Mouse (Mus musculus) thymus, postnatal 25 days (tissue): ENCODE measurements around the gene Scgb1a1.
"Not testable (repeated sequence)": the region's sequence is repeated elsewhere in the genome, so short reads cannot be mapped to it uniquely, and the experiment has no call there.

Source experiments
- DNase-seq: peaks from one replicate; pipeline ENCODE4 v3.0.0; 2022

The Scgb1a1 gene

GRCm38 (mm10) chr19:9087821-9088220 lies at the start of gene Scgb1a1:
TSS of gene Scgb1a1 (minus strand) at chr19:9087958.
- no peak for DNase-seq

GRCm38 (mm10) chr19:9137159-9137558 lies 49.4 kb upstream of the Scgb1a1 start:
- no peak for DNase-seq

GRCm38 (mm10) chr19:9135512-9136331 lies 48.0 kb upstream of the Scgb1a1 start, which contains the start of gene Asrgl1:
TSS of gene Asrgl1 (minus strand) at chr19:9135636.
- DNase-seq = peak; percentile 94

GRCm38 (mm10) chr19:9134746-9135511 lies 47.2 kb upstream of the Scgb1a1 start:
- peak; percentile 48 for DNase-seq

GRCm38 (mm10) chr19:9129996-9130395 lies 42.2 kb upstream of the Scgb1a1 start:
- DNase-seq = no peak

GRCm38 (mm10) chr19:9128499-9129194 lies 40.9 kb upstream of the Scgb1a1 start:
- no peak for DNase-seq

GRCm38 (mm10) chr19:9123986-9124385 lies 36.2 kb upstream of the Scgb1a1 start:
- not testable (repeated sequence) for DNase-seq

GRCm38 (mm10) chr19:9122390-9122789 lies 34.6 kb upstream of the Scgb1a1 start:
- DNase-seq = no peak

- no peak for DNase-seq
Observed at GRCm38 (mm10) chr19:9119655-9120425, 32.1 kb upstream of the Scgb1a1 start.

GRCm38 (mm10) chr19:9117275-9117674 lies 29.5 kb upstream of the Scgb1a1 start:
- DNase-seq = no peak

GRCm38 (mm10) chr19:9116268-9116667 lies 28.5 kb upstream of the Scgb1a1 start:
- DNase-seq = no peak

GRCm38 (mm10) chr19:9112043-9112442 lies 24.3 kb upstream of the Scgb1a1 start:
- no peak for DNase-seq

GRCm38 (mm10) chr19:9110182-9110869 lies 22.6 kb upstream of the Scgb1a1 start:
- peak; percentile 41 for DNase-seq

- no peak for DNase-seq
Observed at GRCm38 (mm10) chr19:9108536-9108935, 20.8 kb upstream of the Scgb1a1 start.

- no peak for DNase-seq
Observed at GRCm38 (mm10) chr19:9107379-9107755, 19.6 kb upstream of the Scgb1a1 start.

- no peak for DNase-seq
Observed at GRCm38 (mm10) chr19:9106751-9107378, 19.1 kb upstream of the Scgb1a1 start.

- no peak for DNase-seq
Observed at GRCm38 (mm10) chr19:9106096-9106495, 18.3 kb upstream of the Scgb1a1 start.

- DNase-seq = no peak
Observed at GRCm38 (mm10) chr19:9105101-9105685, 17.4 kb upstream of the Scgb1a1 start.

- DNase-seq = no peak
Observed at GRCm38 (mm10) chr19:9103986-9104385, 16.2 kb upstream of the Scgb1a1 start.

- DNase-seq = no peak
Observed at GRCm38 (mm10) chr19:9101062-9101457, 13.3 kb upstream of the Scgb1a1 start.
